Mouse (Mus musculus) lung, adult 18-20 months (tissue): ENCODE results near the gene Chmp1a.
"Not testable (repeated sequence)": the region's sequence is repeated elsewhere in the genome, so short reads cannot be mapped to it uniquely, and the experiment has no call there.

ENCODE experiments used
- DNase-seq, 2 experiments: peaks; one replicate each; pipeline ENCODE4 v3.0.0; 2022; ENCODE audit warnings: mixed read lengths in 2 of 2

The Chmp1a gene

GRCm38 (mm10) chr8:123231742-123232141, 19.2 kb upstream of the Chmp1a start:
- DNase-seq = no peak

- DNase-seq = not testable (repeated sequence)
Measured at GRCm38 (mm10) chr8:123230326-123230725, 17.8 kb upstream of the Chmp1a start.

GRCm38 (mm10) chr8:123228416-123228815, 15.9 kb upstream of the Chmp1a start:
- DNase-seq = no peak

GRCm38 (mm10) chr8:123224278-123225266, 12.0 kb upstream of the Chmp1a start, which contains the start of gene Cdk10:
Cdk10 (plus strand) TSS chr8:123224842.
- peak; percentile 93 to 95 for DNase-seq

- no peak for DNase-seq
Measured at GRCm38 (mm10) chr8:123220917-123221316, 8.4 kb upstream of the Chmp1a start.

- DNase-seq = no peak
Measured at GRCm38 (mm10) chr8:123215430-123215829, 2.9 kb upstream of the Chmp1a start.

GRCm38 (mm10) chr8:123213118-123213772, 682 bp upstream of the Chmp1a start:
- no peak for DNase-seq

GRCm38 (mm10) chr8:123211876-123212275, 687 bp downstream of the Chmp1a start:
- DNase-seq = no peak

GRCm38 (mm10) chr8:123203571-123203970, 9.0 kb downstream of the Chmp1a start:
- DNase-seq = no peak

GRCm38 (mm10) chr8:123202288-123202687, 10.3 kb downstream of the Chmp1a start:
- peak; percentile 34 to 60 for DNase-seq

GRCm38 (mm10) chr8:123199864-123200263, 12.7 kb downstream of the Chmp1a start:
- DNase-seq = no peak

GRCm38 (mm10) chr8:123197016-123197415, 15.5 kb downstream of the Chmp1a start:
- not testable (repeated sequence) for DNase-seq

- no peak for DNase-seq
Measured at GRCm38 (mm10) chr8:123193771-123194170, 18.8 kb downstream of the Chmp1a start.

- DNase-seq = no peak
Measured at GRCm38 (mm10) chr8:123191908-123192307, 20.7 kb downstream of the Chmp1a start.

- DNase-seq = peak; percentile 65 to 70
Measured at GRCm38 (mm10) chr8:123190678-123191077, 21.9 kb downstream of the Chmp1a start.

- no peak for DNase-seq
Measured at GRCm38 (mm10) chr8:123188841-123189240, 23.7 kb downstream of the Chmp1a start.

- no peak for DNase-seq
Measured at GRCm38 (mm10) chr8:123188006-123188405, 24.6 kb downstream of the Chmp1a start.

- peak; percentile 58 to 79 for DNase-seq
Measured at GRCm38 (mm10) chr8:123185566-123186409, 26.8 kb downstream of the Chmp1a start, which contains the start of gene Dpep1. Dpep1 (plus strand) TSS chr8:123186242.

GRCm38 (mm10) chr8:123181391-123181790, 31.2 kb downstream of the Chmp1a start:
- DNase-seq = peak; percentile 31 to 52

- no peak for DNase-seq
Measured at GRCm38 (mm10) chr8:123157888-123158465, 54.6 kb downstream of the Chmp1a start, which contains the start of gene Sult5a1. Sult5a1 (minus strand) TSS chr8:123158315.

GRCm38 (mm10) chr8:123156070-123156773, 56.3 kb downstream of the Chmp1a start:
- DNase-seq = no peak
